Mouse (Mus musculus) kidney, adult 8-10 months (tissue): ENCODE measurements around the gene Med17.

Experiments
- DNase-seq, 2 experiments: peaks; one replicate each; pipeline ENCODE4 v3.0.0; 2022

Med17 gene

DNA sequence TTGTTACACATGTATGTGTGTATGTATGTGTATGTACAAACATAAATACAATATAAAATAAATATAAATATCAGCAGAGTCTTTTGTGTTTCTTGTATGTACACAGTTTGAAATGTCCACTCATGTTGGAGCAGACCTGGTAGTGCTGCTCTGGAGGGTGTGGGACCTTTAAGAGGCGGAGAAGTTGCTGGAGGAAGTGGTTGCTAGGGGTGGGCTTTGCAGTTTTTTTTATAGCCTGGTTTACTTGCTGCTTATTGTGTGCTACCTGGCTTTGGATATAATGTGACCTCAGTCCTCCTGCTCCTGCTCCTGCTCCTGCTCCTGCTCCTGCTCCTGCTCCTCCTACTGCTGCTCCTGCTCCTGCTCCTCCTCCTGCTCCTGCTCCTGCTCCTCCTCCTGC is 46.1 kb downstream of the Med17 start:
- no peak for DNase-seq

DNA sequence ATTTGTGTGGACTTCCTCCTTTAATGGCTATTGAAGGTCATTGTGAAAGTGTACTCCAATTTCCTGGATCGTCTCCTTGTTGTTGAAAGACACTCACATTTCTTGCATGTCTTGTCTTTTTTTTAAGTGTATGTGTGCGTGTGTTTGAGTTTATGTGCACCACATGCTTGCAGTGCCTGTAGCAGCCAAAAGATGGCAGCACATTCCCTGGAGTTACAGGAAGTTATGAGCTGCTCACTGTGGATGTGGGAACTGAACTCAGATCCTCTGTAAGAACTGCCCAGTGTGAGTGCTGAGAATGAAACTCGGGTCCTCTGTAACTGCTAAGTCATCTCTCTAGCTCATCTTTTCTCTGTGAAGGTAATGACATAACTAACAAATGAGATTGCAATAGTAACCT is 47.3 kb downstream of the Med17 start:
- no peak for DNase-seq

DNA sequence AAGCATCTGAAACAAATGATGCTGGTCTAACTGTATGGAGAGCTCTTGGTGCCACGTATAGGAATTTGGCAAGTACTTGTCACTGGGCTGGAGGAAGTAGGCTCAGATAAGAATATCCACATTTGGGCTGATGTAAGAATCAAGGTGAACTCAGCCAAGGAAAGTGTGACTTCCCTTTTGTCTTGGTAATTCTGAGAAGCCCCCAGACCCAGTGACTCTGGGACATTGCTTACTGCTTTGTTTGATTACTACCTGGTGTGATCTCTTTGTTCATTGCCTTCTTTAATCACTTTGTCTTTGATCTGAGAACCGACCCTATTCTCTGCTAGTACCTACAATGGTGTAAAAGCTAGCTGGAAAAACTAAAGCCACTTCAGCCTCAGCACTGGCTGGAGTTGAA is 54.8 kb downstream of the Med17 start:
- DNase-seq, result no peak

- DNase-seq, result no peak
Observed at GRCm38 (mm10) chr9:15213695-15214094, 66.0 kb downstream of the Med17 start.

GRCm38 (mm10) chr9:15211876-15212275 is 67.9 kb downstream of the Med17 start:
- DNase-seq, result no peak
